Mouse (Mus musculus): ENCODE measurements around the gene Trim37.

Gene Trim37

GRCm38 (mm10) chr11:87126824-87127816 is at the start of gene Trim37:
Gene Trim37 (plus strand): TSS chr11:87127077.
- DNase-seq (ENCODE audit: low spot score in 2 of 2), result peak; percentile 56 to 78

GRCm38 (mm10) chr11:87083712-87084111 is 43.2 kb upstream of the Trim37 start:
- DNase-seq (ENCODE audit: low spot score in 2 of 2), result no peak

GRCm38 (mm10) chr11:87085461-87085860 is 41.4 kb upstream of the Trim37 start:
- no peak for DNase-seq (ENCODE audit: low spot score in 2 of 2)

- peak; percentile 67 to 69 for DNase-seq (ENCODE audit: low spot score in 2 of 2)
These were observed 40.4 kb upstream of the Trim37 start, which contains the start of gene Smg8 for GRCm38 (mm10) chr11:87086290-87086984. Gene Smg8 (minus strand): TSS chr11:87086774.

- no peak for DNase-seq (ENCODE audit: low spot score in 2 of 2)
These were observed 39.7 kb upstream of the Trim37 start for GRCm38 (mm10) chr11:87087142-87087541.

- no peak for DNase-seq (ENCODE audit: low spot score in 2 of 2)
These were observed 18.5 kb upstream of the Trim37 start, which contains the start of gene Prr11 for GRCm38 (mm10) chr11:87108409-87108754. Gene Prr11 (minus strand): TSS chr11:87108708.

GRCm38 (mm10) chr11:87108755-87109518 is 17.9 kb upstream of the Trim37 start, which contains the start of gene Ska2:
Gene Ska2 (plus strand): TSS chr11:87109234.
- peak; percentile 95 to 96 for DNase-seq (ENCODE audit: low spot score in 2 of 2)

- DNase-seq (ENCODE audit: low spot score in 2 of 2), result no peak
These were observed 17.2 kb upstream of the Trim37 start for GRCm38 (mm10) chr11:87109519-87110171.

- no peak for DNase-seq (ENCODE audit: low spot score in 2 of 2)
These were observed 16.5 kb upstream of the Trim37 start for GRCm38 (mm10) chr11:87110172-87110909.

- DNase-seq (ENCODE audit: low spot score in 2 of 2), result no peak
These were observed 5.0 kb upstream of the Trim37 start for GRCm38 (mm10) chr11:87121864-87122263.

GRCm38 (mm10) chr11:87125562-87125961 is 1.3 kb upstream of the Trim37 start:
- no peak for DNase-seq (ENCODE audit: low spot score in 2 of 2)

GRCm38 (mm10) chr11:87126281-87126823 is 525 bp upstream of the Trim37 start:
- DNase-seq (ENCODE audit: low spot score in 2 of 2), result no peak

GRCm38 (mm10) chr11:87136233-87136632 is 9.4 kb downstream of the Trim37 start:
- no peak for DNase-seq (ENCODE audit: low spot score in 2 of 2)

GRCm38 (mm10) chr11:87158012-87158411 is 31.1 kb downstream of the Trim37 start:
- DNase-seq (ENCODE audit: low spot score in 2 of 2), result no peak

GRCm38 (mm10) chr11:87162687-87163086 is 35.8 kb downstream of the Trim37 start:
- no peak for DNase-seq (ENCODE audit: low spot score in 2 of 2)

GRCm38 (mm10) chr11:87163751-87164150 is 36.9 kb downstream of the Trim37 start:
- no peak for DNase-seq (ENCODE audit: low spot score in 2 of 2)

GRCm38 (mm10) chr11:87173625-87174024 is 46.7 kb downstream of the Trim37 start:
- DNase-seq (ENCODE audit: low spot score in 2 of 2), result no peak

- DNase-seq (ENCODE audit: low spot score in 2 of 2), result no peak
These were observed 48.2 kb downstream of the Trim37 start for GRCm38 (mm10) chr11:87175031-87175430.

- no peak for DNase-seq (ENCODE audit: low spot score in 2 of 2)
These were observed 85.4 kb downstream of the Trim37 start for GRCm38 (mm10) chr11:87212313-87212712.

- no peak for DNase-seq (ENCODE audit: low spot score in 2 of 2)
These were observed 95.8 kb downstream of the Trim37 start for GRCm38 (mm10) chr11:87222686-87223085.

Data from frontal cortex, postnatal 25 days (tissue).